Mouse (Mus musculus): ENCODE data around the gene Zfp560.
"Not testable (repeated sequence)": the region's sequence is repeated elsewhere in the genome, so short reads cannot be mapped to it uniquely, and the experiment has no call there.

The Zfp560 gene

DNA sequence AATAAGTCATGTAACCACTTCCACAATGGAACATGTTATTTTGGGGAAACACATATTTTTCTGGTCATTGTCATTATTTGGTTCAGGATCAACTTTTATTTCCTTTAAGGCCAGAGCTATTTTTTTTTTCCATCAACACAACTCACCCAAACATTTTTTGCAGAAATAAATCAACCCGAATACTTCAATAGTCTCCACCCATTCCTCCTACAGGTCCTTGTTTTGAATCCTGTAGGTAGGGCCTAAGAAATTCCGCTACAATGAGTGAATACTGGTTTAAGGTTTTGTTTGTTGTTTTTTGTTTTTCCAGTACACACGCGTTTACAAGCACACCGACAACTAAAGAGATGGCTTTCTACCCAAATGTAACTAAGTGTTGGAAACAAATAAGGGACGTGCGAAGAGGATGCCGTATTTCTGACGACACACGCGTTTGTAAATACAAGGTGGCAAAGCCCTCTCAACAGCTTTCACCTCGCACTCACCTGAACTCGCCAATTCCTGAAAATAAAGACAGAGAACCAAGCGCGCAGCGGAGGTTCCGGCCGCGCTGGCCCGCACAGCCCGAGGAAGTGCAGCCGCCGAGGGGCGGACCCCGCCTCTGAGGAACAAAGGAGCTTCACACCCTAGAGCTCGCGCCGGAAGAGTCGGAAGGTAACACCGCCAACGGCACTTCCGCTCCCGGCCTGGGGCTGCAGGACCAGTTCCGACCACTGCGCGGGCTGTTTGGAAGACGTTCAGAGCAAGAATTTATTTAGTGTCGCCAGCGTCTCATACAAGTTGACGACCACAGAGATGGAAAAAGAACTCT lies at the start of gene Zfp560:
Zfp560 (minus strand) TSS at position 646 of the 811 bp plus-strand sequence.
- DNase-seq (ENCODE audit: low read depth, low spot score): peak; percentile 96

DNA sequence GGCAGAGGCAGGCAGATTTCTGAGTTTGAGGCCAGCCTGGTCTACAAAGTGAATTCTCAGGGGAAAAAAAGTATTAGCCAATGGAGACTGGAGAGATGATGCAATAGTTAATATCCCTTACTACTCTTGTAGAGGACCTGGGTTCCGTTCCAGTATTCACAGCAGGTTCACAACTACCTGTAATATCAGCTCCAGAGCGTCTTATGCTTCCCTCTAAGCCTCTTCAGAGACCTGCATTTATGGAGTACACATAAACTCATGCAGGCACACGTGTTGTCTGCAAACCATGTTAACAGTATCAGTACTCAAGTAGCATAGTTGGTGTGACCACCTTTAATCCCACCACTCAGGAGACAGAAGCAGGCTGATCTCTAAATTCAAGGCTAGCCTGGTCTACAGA lies 45.0 kb upstream of the Zfp560 start:
- DNase-seq (ENCODE audit: low read depth, low spot score): no peak

DNA sequence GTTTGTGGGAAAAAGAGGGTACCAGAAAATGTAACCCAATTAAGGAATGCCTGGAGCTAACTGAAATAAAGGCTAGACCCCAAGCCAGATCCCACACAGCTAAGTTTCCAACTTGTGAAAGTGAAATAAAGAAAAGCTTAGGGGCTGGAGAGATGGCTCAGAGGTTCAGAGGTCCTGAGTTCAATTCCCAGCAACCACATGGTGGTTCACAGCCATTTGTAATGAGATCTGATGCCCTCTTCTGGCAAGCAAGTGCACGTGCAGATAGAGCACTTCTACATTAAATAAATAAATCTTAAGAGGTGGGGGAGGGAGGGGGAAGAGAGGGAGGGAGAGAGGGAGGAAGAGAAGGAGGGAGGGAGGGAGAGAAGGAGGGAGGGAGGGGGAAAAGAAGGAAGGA lies 26.5 kb upstream of the Zfp560 start:
- DNase-seq (ENCODE audit: low read depth, low spot score): no peak

DNA sequence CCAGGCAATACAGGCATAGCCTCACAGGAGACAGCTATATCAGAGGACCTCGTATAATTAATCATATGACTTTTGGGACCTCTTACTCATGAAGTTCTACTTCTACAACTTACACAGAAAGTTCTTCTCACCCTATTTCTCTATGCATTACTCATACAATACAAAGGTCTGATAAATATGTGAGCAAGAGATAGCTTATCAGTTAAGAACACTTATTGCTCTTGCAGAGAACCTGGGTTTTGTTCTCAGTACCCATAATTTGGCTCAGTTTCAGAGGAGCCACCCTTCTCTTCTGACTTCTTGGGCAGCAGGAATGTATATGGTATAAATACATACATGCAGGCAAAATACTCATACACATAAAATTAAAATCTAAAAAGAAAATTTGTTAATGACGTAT lies 24.3 kb upstream of the Zfp560 start:
- no peak for DNase-seq (ENCODE audit: low read depth, low spot score)

DNA sequence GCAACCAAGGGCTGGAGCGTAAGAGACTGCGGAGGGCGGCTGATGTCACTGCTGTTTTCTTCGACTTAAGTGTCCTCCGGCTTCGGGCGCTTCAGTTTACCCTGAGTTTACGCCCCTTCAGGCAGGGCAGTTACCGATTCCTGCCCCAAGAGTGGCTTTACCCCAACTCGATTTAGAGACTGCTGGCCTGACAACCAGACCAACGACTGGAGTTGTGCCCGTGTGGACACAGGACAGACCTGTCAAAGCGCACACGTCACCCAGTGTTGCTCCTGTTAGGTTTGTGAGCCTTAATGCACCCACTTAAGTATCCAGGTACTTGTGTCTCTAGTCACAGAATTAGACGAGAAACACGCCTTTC lies 346 bp upstream of the Zfp560 start:
- no peak for DNase-seq (ENCODE audit: low read depth, low spot score)

DNA sequence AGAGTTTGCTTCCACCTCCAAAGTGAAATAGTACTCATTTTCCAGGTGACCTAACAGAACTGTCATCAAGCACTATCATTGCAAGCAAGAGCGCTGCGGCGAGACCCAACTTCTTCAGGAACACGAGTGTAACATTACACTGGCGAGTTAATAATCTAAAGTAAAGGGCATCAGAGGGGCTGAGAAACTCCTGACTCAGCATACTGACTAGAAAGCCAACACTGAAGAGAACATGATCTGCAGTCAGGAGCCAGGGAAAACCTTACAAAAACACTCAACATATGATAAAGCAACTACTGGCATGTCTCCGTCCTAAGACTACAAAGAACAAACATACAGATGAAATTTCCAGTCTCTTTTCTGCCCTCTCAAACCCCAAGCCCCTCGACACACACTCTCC lies 1.3 kb downstream of the Zfp560 start:
- no peak for DNase-seq (ENCODE audit: low read depth, low spot score)

DNA sequence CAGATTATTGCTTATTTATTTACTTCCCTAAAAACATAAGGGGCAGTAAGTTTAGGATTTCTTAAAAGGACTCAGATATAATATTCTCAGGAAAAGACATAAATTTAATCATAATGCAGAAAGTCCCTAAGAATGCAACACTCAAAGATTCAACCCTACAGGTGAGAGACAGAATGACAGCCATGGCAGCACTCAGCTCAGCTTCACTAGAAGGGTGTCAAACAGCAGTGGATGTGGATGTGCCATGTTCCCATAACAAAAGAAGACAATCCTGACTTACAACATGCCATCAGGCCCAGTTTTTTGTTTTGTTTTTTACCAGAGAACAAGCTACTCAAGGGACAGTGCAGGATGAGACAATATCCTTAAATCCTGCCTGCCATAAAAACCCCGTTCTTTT lies 10.3 kb downstream of the Zfp560 start:
- no peak for DNase-seq (ENCODE audit: low read depth, low spot score)

DNA sequence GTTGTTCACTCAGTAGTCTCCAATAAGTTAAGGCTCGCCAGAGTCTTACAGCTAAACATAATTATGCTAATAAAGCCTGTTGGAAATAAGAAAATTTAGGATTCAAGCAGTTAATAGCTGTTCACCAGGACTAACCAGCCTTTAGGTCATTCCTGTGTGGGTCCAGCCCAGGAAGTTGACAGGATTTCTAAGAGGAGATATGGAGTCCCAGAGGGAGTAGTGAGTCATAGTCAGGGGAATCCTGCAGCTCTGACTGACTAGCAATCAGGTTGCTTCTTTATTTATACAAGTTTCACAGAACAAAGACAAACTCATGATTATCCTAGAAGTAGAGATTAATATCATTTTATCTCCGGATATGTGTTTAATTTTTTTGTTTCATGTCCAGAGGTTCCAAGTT lies 17.7 kb downstream of the Zfp560 start:
- DNase-seq (ENCODE audit: low read depth, low spot score): no peak

DNA sequence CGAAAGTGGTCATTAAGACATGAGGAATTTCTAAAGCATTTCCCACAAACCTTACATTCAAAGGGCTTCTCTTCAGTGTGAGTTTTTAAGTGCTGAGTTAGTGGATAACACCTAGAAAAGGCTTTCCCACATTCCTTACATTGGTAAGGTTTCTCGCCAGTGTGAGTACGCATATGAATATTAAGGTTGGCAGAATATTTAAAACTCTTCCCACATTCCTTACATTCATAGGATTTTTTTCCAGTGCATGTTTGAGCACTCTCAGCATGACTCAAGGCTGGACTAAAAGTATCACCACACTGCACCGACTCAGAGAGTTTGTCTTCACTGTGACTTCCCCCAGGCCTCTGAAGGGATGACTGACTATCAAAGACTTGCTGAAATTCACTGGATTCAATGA lies 36.5 kb downstream of the Zfp560 start:
- DNase-seq (ENCODE audit: low read depth, low spot score): no peak

DNA sequence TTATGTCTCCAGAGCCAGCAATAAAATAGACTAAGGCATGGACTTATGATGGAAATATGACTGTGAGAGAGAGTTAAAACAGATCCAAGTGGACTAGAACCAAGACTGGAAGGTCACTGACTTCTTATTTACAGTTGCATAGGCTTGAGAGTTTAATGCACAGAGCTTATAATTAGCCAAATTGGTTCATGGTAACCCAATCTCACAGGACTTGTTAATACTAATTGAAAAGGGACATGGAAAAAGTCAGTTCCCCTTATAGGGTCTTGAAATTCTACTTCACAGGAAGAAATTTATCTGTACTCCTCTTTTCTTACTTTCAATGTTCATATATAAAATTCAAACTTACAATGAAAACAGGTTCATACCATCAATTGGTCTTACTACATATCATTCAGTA lies 49.0 kb downstream of the Zfp560 start, which contains the start of gene Olfr18:
Olfr18 (minus strand) TSS at position 101 of the 400 bp plus-strand sequence.
- DNase-seq (ENCODE audit: low read depth, low spot score): no peak

DNA sequence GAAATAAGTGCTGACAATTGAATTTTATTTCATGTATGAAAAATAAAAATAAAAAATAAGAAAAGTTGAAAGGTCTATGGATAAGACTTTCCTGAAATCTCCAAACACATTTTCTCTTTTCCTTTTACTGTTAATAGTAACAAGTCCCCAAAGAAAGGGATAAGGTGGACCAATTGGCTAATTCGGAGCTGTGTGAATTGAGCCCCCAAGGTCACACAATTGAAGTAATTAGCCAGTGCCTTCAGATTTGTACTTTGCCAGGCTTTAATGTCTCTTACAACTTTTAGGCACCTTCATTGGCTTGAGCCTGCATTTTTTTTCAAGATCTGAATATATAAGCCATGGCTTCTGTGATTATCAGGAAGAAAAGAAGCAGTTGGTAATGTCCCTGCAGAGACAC lies 86.7 kb downstream of the Zfp560 start, which contains the start of gene Olfr873:
Olfr873 (plus strand) TSS at position 301 of the 400 bp plus-strand sequence.
- no peak for DNase-seq (ENCODE audit: low read depth, low spot score)

DNA sequence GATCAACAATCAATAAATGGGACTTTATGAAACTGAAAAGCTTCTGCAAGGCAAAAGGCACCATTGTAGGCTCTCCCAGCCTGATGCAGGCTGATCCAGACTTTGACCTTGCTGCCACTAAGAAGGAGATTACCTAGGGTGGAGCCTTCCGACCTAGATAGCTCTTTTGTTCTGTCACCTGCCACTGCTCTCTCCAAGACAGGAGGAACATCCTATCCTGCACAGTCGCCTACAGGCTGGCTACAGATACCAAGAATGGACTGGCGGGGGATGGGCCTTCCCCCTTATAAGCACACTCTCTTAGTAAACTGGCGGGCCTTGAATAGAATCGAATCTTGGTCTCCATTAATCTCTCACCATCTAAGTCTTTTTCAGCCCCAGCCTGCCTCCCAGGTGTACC lies 89.4 kb downstream of the Zfp560 start:
- DNase-seq (ENCODE audit: low read depth, low spot score): not testable (repeated sequence)

Measured in forelimb bud, embryonic 11.5 days (tissue).